Mouse (Mus musculus) thymus, adult 2 months (tissue): ENCODE measurements around the gene Osgep.

ENCODE experiments used
- CTCF ChIP-seq: fragments of 200-500 bp; IDR thresholded peaks from 2 replicates; pipeline ENCODE4 v1.5.1; 2012; ENCODE audit warnings: mild to moderate bottlenecking, control low read depth, low read length, moderate library complexity, borderline replicate concordance; ENCODE audit not compliant: control insufficient read depth, poor library complexity, insufficient read depth; ENCODE audit errors: extremely low read depth
- POLR2A ChIP-seq: fragments of 200-500 bp; IDR thresholded peaks from 2 replicates; pipeline ENCODE4 v1.6.1; 2012; ENCODE audit warnings: mild to moderate bottlenecking, low read length, control low read depth, moderate library complexity; ENCODE audit not compliant: control insufficient read depth, poor library complexity, insufficient read depth; ENCODE audit errors: extremely low read depth

DNA sequence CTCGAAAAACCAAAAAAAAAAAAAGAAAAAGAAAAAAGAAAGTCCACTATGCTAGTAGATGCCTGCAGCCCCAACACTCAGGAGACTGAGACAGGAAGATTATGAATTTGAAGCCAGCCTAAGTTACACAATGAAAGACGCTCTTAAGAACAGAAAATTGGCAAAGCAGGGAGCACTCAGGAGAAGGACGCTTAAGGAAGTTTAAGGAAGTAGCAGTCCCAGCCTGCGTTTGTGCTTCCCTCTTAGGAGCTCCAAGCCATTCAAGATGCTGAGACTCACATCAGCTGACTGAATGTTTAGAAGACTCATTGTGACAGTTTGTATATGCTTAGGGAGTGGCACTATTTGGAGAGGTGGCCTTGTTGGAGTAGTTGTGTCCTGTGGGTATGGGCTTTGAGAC is 16.6 kb downstream of the Osgep start:
- TF ChIP-seq CTCF (no peak), POLR2A (no peak)
